Mouse (Mus musculus): ENCODE data around the gene Fmn2.
A peak's percentile ranks its signal among the peaks of the same experiment; 100 is the strongest.

The Fmn2 gene

DNA sequence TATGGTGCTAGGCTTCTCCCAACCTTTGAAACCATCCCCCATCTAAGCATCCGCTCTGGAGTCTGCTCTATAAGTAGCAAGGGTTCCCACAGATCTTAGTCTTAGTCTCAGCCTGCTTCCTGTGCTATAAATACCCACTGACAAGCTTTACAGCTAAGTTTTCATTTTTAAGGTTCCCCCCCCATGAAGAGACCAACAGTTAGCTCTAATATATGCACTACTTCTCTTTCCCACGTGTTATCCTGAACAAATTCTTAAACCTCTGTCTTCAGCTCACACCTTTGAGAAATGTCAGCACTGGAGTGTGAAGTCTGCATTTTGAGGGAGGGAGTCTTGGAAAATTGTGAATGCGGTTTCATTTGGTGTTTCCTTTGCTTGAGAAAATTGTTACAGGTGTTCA, 56.2 kb downstream of the Fmn2 start:
- DNase-seq = no peak

DNA sequence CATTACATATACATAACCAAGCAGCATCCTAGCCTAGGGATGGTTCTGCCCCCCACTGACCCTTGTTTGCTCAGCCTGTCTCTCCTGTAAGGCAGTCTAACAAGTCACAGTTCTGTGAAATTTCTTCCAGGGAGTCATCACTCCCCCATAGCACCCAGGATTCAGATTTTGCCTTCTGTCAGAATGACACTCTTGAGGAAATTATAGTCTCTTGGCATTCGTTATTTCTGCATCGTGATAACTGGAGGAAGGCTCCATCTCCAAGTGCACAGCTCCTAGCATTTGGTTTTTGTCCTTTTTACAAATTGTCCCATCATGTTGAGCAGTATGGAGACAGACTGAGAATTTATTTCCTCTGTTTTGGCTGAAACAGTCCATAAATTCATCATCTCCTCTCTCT, 56.9 kb downstream of the Fmn2 start:
- DNase-seq = no peak

DNA sequence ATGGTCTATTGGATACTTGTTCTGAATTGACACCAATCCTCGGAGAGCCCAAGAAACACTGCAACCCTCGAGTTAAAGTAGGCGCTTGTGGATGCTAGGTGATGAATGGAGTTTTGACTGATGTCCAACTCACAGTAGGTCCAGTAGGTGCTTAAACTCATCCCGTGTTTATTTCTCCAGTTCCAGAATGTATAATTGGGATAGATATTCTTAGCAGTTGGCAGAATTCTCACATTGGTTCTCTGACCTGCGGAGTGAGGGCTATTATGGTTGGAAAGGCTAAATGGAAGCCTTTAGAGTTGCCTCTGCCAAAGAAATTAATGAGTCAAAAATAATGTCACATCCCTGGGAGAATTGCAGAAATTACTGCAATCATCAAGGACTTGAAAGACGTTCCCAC, 62.9 kb downstream of the Fmn2 start:
- no peak for DNase-seq

DNA sequence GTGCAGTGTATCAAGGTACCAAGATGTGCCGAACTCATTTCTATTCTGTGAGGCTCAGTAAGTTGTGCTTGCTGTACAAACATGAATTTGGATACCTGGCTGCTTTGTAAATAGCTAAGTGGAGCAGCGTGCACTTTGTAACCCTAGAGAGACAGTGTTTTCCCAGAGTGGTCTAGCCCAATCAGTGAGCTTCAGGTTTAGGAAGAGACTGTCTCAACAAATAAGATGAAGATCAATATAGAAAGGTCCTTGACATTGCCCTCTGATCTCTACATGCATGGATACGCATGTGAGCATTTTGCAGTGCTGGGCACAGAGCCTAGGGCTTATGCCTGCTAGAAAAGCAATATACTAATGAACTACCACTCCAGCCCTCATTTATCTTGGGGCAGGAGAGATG, 67.0 kb downstream of the Fmn2 start:
- DNase-seq = no peak

DNA sequence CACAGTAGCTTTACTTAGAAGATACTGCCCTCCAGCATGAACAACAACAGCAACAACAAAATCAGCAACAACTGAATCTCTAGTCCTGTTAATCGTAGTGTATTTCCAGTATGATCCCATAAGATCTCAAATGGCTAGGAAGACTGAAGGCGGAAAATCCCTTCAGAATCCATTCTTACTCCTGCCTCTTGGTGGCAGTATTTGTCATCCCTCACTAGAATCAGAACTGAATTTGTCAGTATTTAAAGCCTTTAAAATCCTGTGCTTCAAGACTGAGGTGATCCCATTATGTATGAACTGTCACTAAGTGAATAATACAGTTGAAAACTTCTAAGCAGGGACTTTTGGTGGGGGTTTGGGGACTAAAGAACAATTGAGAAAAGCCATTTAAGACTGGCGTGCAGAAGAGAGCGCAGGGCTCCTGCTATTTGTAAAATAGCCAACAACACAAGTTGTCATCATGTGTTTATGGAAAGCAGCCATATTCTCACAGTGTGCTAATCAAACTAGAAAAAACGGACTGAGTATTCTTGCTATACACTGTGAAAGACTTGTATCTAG, 90.9 kb downstream of the Fmn2 start:
- DNase-seq = peak in 1 of 2 experiments; percentile 20

DNA sequence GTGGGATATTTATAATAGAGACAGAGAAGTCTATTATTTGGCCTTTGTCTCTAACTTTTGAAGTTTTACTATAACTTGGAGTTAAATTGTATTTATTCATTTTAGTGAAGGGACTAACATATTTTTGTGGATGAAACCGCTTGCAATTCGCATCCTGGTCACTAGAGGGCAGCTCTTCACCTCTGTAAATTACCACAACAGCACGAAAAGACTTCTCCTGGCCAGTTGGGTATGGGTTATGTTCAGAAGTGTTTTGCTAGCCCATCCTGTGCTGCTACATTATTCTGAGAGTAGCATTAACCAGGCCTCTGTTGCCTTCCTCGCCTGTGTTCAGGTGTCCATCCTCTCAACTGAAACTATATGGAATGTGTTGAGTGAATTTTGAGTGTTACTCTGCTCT, 93.4 kb downstream of the Fmn2 start:
- peak; percentile 65 to 75 for DNase-seq

DNA sequence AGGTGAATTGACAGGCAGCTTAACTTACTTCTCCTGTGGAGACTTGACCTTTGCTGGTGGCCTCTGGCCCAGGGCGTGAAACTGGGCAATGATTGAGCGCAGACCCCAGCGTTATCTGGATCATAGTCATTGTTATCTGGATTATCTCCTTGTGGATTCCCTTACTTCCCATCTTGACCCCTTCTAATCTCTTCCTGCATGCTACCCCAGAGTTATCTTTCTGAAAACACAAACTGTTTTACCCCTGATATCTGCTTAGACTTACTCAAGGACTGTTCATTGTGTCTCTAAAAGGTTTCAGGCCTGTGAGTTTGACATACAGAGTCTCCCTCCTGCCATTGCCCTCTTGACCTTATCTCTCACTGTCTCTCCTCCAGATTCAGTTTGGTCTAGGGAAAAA, 95.9 kb downstream of the Fmn2 start:
- DNase-seq = no peak

DNA sequence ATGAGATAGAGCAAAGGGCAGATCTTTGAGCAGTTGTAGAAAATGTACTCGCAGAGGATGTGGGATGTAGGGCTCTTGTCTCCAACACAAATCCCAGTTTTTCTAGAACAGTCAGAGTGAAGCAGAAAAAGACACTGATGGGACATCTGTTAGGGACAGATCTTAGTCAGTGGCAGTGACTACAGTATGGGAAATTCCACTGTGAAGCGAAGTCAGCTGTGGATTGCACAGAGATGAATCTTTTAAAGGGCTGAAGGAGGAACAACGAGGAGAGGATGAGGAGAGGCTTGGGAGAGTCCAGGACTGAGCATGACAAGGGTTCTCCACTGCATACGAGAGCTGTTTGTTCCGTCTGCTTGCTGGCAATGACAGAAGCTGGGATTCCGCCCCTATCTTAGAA, 96.6 kb downstream of the Fmn2 start:
- DNase-seq = no peak

DNA sequence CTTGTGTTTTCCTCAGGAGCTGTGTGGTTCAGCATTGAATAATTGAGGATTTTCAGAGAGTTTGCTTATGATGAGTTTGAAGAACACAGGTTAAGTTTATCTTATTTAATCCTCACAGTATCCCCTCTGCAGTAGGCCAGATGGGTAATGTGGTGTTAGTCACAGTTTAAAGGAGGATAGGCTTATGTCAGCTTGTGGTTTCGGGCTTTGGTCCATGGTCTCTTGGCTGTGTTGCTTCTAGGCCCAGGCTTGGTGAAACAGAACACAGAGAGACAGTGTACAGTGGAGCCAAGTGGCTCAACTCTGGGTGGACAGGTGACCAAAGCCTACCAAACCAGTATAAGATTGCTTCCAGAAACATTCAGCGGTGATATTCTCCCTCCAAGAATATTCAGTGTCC, 98.4 kb downstream of the Fmn2 start:
- DNase-seq = no peak

DNA sequence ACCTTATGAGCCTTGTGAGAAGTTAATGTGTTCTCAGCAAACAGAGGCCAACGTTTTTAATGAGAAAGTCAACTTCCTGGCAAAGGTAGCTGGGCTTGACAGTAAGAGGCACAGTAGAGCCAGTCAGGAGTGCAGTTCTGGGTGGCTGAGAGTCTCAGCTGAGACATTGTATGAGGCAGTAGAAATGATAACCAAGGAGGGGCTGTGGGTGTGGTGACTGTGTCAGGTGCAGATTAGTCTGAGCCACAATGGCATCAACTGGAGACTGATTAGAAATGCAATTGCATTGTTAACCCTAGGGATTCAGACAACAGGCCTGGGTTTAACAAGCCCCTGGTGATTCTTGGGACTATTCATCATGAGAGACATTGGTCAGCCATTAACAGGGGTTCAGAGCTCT, 99.0 kb downstream of the Fmn2 start:
- no peak for DNase-seq

DNA sequence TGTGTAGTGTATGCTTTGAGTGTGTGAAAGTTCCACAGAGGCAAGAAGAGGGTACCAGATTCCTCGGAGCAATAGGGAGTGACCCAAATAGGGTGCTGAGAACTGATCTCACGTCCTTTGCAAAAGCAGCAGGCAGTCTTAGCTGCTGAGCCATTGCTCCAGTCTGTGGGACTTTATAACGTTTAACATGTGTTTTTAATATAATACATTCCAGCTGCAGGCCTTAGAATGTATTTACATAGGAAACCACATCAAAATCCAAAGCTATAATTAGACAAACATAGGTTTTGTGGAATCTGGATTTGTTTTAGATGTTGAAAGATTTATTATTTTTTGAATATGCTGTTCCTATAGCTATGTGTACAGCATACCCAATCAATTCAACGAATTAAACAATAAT, 115.7 kb downstream of the Fmn2 start:
- no peak for DNase-seq

DNA sequence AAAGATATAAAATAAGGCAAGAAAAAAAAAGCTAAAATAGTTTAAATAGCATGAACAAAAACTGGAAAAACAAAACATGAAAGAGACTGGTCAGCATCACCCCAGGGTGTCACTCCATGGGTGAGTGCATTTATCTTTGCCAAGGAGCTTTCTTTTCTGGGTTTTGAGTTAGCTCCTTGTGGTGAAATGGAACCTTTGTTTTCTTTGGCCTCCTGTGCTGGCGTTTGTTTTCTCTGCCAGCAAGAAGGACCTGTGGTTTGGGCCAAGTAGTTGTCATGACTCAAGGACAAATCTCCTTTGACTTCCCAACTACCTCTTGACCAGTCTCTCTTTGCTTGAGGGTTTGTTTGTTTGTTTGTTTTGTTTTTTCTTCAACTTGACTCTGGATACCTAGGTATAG, 119.9 kb downstream of the Fmn2 start:
- no peak for DNase-seq

DNA sequence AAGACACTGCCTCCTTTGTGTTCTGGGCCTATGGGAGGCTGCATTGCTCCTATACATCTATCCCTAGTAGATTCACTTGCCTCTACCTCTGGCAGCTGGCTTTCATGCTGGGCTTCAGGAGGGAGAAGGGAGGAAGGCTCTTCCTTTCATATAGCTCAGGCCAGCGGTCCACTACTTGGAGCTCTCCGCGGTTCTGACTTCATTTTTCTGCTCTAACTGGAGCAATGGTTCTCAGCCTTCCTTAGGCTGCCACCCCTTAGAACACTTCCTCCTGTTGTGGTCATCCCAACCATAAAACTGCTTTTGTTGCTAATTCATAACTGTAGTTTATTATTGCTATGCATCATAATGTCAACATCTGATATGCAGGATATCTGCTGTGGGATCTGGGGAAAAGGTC, 121.4 kb downstream of the Fmn2 start:
- DNase-seq = no peak

DNA sequence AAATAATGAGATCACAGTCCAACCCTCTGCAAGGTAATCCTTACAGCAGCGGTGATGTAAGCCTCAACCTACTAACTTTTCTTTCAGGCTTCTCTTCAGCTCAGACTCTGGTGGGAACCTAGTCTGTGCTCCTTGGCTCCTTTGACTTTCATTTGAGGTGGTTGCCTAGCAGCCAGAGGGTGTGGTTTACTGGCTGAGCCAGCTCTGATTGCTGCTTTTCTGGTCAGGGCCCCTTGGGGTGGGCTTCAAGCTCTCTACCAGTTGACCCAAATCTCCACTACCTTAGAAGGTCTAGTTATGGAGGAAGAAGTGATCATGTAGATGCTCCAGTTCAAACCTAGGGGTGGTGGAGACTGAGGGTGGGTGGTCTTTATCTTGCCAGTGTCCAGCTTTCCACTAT, 128.4 kb downstream of the Fmn2 start:
- DNase-seq = no peak

DNA sequence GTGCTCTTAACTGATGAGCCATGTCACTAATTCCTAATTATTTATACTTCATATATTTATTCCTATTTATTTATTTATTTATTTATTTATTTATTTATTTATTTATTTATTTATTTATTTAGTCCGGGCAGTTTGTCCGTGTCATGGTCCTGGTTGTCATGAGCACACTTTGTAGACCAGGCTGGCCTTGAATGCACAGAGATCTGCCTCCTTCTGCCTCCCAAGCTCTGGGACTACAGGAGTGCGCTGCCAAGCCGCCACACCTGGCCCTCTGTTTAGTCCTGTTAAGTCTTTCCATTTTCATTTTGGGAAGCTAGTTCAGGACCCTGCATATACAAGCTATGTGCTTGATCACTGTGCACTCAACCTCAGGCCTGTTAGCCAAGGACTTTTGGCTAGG, 134.7 kb downstream of the Fmn2 start:
- no peak for DNase-seq

DNA sequence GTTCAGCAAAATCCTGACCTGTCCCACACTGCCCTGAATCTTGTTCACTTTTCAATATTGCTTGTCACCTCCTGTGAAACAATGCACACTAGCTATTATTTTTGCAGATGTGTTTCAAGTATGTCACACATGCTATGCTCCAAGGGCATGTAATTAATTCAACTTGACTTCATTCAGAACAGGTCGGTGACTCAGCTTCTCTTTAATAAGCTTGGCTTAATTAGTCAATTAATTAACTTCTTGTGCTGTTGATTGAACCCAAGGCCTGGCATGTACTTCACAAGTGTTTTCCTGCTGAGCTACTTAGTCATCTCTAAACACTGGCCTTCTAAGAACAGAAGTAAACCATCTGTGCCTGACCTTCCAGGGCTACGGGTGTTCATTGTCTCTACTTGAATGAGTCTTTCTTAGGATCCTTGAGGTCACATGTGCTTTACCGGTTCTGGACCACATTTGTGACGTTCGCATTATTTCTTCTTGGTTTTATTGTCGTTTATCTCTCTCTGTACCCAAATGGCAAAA, 136.0 kb downstream of the Fmn2 start:
- DNase-seq = no peak

DNA sequence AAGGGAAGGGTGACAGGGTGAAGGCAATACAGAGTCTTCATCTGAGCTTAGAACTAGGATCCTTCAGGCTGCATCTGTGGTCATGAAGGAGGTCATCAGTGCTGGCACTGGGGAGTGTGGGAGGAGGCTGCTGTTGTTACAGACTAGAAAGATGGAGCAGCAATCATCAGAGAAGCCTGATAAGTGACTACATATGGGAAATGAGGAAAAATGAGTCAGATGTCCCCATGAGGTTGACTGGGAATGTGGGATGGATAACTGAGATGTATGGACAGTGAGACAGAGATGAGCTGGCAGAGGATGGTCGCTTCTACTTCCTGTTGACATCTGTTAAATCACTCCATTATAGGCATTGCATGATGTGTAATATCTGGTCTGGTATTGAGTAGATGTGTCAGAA, 139.3 kb downstream of the Fmn2 start:
- no peak for DNase-seq

DNA sequence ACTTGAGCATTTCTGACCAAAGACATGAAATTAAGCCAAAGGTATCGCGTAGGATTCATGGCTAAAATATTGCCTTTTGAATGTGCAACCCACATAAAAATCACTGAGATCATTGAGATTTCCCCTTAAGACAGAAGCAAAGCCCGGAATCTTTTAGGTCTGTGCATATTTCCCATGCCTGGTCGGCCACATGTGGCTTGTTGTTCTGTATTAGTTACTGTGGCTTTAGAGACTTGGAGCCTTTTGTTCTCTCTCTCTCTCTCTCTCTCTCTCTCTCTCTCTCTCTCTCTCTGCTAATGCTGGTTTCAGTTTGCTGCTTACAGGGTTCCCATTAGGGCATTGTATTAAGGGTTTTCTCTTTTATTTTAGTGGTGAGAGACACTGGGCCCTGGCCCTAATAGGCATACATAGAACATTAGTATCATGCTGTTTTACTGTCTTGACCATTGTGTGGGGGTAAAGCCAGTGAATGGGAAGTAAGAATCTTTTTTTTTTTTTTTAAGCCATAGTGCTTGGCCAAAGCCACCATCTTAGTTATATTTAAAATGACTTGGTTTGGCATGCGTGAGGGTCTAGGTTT, 141.9 kb downstream of the Fmn2 start:
- DNase-seq = no peak

DNA sequence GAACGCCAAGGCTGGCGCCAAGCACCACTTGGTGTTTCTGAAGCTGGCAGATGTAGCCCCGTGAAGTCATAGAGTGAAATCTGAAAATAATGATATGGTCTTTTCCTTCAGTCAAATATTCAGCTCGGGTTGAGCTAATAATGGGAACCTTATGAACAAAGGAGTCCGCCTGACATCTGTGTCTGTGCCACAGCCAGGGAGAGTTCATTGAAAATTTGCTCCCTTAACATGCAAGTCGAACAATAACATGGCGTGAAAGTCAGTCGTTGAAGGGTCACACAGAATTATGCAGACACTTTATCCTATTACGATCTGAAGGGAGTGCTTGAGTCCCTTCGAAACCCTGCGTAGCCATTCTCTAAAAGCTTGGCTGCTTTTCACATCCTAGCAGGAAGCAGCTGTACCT, 147.8 kb downstream of the Fmn2 start:
- no peak for DNase-seq

DNA sequence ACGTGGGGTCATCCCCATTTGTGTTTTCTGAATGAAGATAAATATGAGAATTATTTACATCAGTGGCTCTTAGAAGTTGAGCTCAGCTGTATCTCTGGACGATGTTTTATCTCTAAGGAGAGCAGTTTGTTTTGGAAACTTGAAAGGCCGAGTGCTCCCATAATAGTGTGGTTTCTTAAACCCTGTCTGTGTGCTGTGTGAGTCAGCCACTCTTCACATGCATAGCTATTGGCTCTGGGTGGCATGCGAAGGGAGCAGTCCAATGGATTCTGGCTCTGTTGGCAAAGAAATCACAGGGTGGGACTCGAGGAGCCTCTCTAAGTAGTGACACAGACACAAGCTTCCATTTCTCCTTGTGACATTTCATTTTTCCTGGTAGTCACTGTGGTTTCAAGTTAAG, 152.9 kb downstream of the Fmn2 start:
- DNase-seq = no peak

DNA sequence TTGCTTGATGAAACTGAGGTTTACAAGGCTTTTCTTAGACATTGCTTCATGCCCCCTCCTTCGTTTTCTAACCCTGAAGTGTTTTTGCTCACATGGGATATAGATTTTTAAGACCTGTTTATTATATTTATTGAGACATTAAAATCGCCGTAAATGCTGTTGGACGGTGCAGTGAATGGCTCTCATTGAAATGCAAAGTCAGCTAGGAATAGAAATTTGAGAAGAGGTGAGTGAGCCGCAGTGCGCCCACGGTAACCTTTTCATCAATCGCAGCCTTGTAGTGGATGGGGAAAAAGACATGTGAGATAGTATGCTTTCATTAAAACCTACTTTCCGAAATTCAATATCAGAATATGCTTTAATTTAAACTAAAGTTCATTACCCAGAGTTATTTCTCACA, 153.7 kb downstream of the Fmn2 start:
- no peak for DNase-seq

DNA sequence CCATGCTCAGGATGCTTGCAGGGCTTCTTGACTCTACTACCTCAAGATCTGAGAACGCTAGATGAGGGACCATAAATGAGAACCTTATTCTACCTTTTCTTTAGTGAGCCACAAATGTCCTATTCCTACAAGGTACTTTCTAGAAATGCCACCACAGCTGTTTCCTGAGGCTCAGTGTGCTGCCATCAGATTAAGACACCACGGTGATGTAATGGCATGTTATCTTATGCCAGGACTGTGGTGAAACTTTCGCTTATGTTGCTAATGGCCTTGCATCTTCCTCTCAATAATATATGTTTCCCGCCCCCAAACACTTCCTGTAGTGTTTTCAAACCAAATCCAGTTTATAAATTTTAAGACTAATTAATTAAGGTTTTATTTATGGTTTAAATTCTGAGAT, 154.9 kb downstream of the Fmn2 start:
- DNase-seq = no peak

DNA sequence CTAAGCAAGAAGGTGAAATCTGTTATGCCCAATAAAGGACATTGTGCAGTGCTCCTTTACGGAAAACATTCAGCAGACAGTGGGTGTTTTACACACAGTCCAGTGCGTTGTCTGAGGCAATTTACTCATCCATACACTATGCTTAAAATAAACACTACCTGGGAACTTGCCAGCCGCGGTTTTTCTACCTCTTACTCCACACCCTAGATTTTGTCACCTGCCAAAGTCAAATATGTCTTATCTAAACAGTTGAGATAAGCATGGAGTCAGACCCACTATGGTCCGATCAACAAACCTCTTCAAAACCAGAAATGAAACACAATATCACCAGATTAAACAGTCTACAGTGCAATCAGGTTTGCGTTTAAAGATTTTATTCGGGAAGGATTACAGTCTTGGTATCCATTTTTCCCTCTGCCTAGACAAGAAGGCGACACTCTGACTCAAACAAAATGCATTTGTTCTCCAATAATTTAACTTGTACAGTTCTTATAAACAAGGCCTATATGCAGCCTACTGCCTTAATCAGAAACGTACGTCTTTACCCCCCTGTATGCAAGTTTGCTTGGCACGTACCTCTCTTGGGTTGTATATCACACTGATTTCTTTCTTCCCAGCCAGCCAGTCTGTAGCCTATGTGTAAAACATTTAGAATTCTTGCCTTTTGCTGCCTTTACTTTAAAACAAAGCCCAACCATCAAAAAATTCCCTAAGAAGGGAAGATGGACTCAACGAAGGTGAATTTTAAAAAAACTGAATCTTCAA, 158.0 kb downstream of the Fmn2 start:
- no peak for DNase-seq

DNA sequence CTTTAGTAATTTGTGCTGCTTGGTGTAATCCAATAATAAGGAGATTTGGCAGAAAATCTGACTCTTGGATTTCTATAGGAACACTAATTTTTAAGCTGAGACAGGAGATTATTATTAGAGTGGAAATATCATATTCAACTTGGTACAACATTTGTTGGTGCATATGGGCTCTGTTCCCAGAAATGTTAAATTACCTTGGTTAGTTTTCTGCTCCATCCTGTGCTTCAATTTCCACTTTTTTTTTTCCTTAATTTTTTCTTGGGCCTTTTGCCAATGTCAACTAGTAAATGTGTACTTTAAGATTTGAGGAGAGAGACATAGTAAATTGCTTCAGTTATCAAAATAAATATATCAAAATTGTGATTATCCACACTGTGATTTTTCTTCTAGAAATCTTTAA, 163.5 kb downstream of the Fmn2 start:
- DNase-seq = no peak

DNA sequence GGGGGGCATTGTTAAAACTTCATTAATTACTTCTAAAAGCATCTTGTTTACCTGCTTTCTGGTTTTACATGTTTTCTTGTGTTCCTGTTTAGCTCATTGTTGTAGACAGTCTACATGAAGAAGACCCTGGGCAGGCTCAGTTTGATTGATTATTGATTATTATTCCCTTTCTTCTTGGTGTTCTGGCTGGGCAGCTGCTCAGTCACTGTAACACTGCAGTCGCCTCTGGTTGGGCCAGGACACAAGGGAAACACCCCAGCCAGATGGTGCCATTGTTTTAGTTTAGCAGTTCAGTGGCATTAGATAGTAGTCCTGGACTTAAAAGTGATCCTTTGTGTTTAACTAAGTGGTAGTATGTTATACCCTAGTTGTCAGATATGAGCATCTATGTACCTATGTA, 167.5 kb downstream of the Fmn2 start:
- DNase-seq = no peak

All from cerebellum, postnatal 36 days (tissue).